Mouse (Mus musculus) ES-E14 (cell line): ENCODE measurements at regions not wholly inside any gene's neighbourhood (a gene's known extent, or its start where the extent isn't known, plus 50 kb on each side); places are given as distances from the start of the nearest gene placed in this dataset.

Experiments
- CHD2 ChIP-seq: IDR thresholded peaks from 2 replicates; pipeline ENCODE4 v1.6.1; 2014; ENCODE audit warnings: mild to moderate bottlenecking, low read depth, low read length, inconsistent platforms
- HCFC1 ChIP-seq: IDR thresholded peaks from 2 replicates; pipeline ENCODE4 v1.6.1; 2012; ENCODE audit warnings: low read length, inconsistent platforms, borderline replicate concordance; ENCODE audit not compliant: insufficient read depth
- MAFK ChIP-seq: IDR thresholded peaks from 2 replicates; pipeline ENCODE4 v1.6.1; 2014; ENCODE audit warnings: mild to moderate bottlenecking, low read depth, low read length, inconsistent platforms; ENCODE audit not compliant: insufficient read depth
- ZC3H11A ChIP-seq: IDR thresholded peaks from 2 replicates; pipeline ENCODE4 v1.6.1; 2012; ENCODE audit warnings: low read depth, mild to moderate bottlenecking, inconsistent platforms, low read length, borderline replicate concordance
- ZNF384 ChIP-seq: IDR thresholded peaks from 2 replicates; pipeline ENCODE4 v1.6.1; 2012; ENCODE audit warnings: low read depth, low read length, inconsistent platforms

GRCm38 (mm10) chr8:81079887-81080300 is 65.2 kb upstream of the Usp38 start:
- TF ChIP-seq MAFK, result no peak
- no peak for TF ChIP-seq ZC3H11A
- TF ChIP-seq CHD2, result no peak
- TF ChIP-seq ZNF384, result no peak
- TF ChIP-seq HCFC1, result no peak
